Mouse (Mus musculus): ENCODE measurements around the gene Zfp217. TPM values are rescaled to one million over a fixed set of nuclear protein-coding genes. Genes with fewer than 3 reads are reported as not detected.

Zfp217 gene
- polyA plus RNA-seq, 2 experiments = 2.3 to 4.8 TPM

GRCm38 (mm10) chr2:170152036-170152686, 4.3 kb upstream of the Zfp217 start:
- DNase-seq (ENCODE audit: low read depth in 3 of 3, low spot score in 3 of 3) (no peak), ATAC-seq (ENCODE audit: insufficient read depth) (no peak)
- H3K27ac ChIP-seq = peak overlapping the region; percentile 92
- H3K27me3 ChIP-seq (ENCODE audit: control insufficient read depth, insufficient read depth, low read length) = no peaks in the 10 kb centered on the region
- no peak overlapping the region for H3K4me3 ChIP-seq (ENCODE audit: insufficient read depth in 1 of 2, low read depth in 2 of 2, low read length in 2 of 2)
- peaks cover 35 to 47% of the 10 kb centered on the region in 2 experiments for H3K4me1 ChIP-seq (replicated peaks; ENCODE audit: control insufficient read depth in 2 of 2, insufficient read depth in 2 of 2, low read length in 1 of 2)
- WGBS (ENCODE audit: insufficient replicate concordance) = 34% methylated on average over 5 of the region's 5 CpGs
- no peaks in the 10 kb centered on the region for H3K36me3 ChIP-seq (replicated peaks; ENCODE audit: control insufficient read depth, insufficient read depth, low read depth)
- peak overlapping the region; percentile 79 for H3K9ac ChIP-seq (replicated peaks)
- peak overlapping the region; percentile 83 for H3K4me2 ChIP-seq (ENCODE audit: low read depth)
- no peaks in the 10 kb centered on the region for H3K9me3 ChIP-seq (ENCODE audit: control insufficient read depth, low read length)
- TF ChIP-seq CTCF (IDR thresholded peaks at IDR 0.05; ENCODE audit: low read depth) = no peak
- TF ChIP-seq EP300 (IDR thresholded peaks at IDR 0.05; ENCODE audit: low read depth) = no peak

GRCm38 (mm10) chr2:170151470-170151869, 3.6 kb upstream of the Zfp217 start:
- TF ChIP-seq CTCF (IDR thresholded peaks at IDR 0.05; ENCODE audit: low read depth) (no peak), EP300 (IDR thresholded peaks at IDR 0.05; ENCODE audit: low read depth) (peak; percentile 94)
- peaks cover 35 to 48% of the 10 kb centered on the region in 2 experiments for H3K4me1 ChIP-seq (replicated peaks; ENCODE audit: control insufficient read depth in 2 of 2, insufficient read depth in 2 of 2, low read length in 1 of 2)
- 16% methylated on average over 8 of the region's 8 CpGs for WGBS (ENCODE audit: insufficient replicate concordance)

GRCm38 (mm10) chr2:170148828-170149227, 925 bp upstream of the Zfp217 start:
- H3K9me3 ChIP-seq (ENCODE audit: control insufficient read depth, low read length) = no peaks in the 10 kb centered on the region
- TF ChIP-seq CTCF (IDR thresholded peaks at IDR 0.05; ENCODE audit: low read depth) (no peak), EP300 (IDR thresholded peaks at IDR 0.05; ENCODE audit: low read depth) (no peak)
- H3K4me2 ChIP-seq (ENCODE audit: low read depth) = peak overlapping the region; percentile 66
- DNase-seq (ENCODE audit: low read depth in 3 of 3, low spot score in 3 of 3) (no peak), ATAC-seq (ENCODE audit: insufficient read depth) (no peak)
- 47% methylated on average over 7 of the region's 7 CpGs for WGBS (ENCODE audit: insufficient replicate concordance)
- H3K4me3 ChIP-seq (ENCODE audit: insufficient read depth in 1 of 2, low read depth in 2 of 2, low read length in 2 of 2) = peak overlapping the region; percentile 43 to 69
- peak overlapping the region; percentile 41 for H3K9ac ChIP-seq (replicated peaks)
- H3K4me1 ChIP-seq (replicated peaks; ENCODE audit: control insufficient read depth in 2 of 2, insufficient read depth in 2 of 2, low read length in 1 of 2) = peaks cover 30 to 54% of the 10 kb centered on the region in 2 experiments
- H3K27ac ChIP-seq = peak overlapping the region; percentile 13
- H3K36me3 ChIP-seq (replicated peaks; ENCODE audit: control insufficient read depth, insufficient read depth, low read depth) = peaks cover 2% of the 10 kb centered on the region; the same call in 1 of the 2 replicates
- H3K27me3 ChIP-seq (ENCODE audit: control insufficient read depth, insufficient read depth, low read length) = no peaks in the 10 kb centered on the region

More at GRCm38 (mm10) chr2:170151470-170151869, 3.6 kb upstream of the Zfp217 start:
- Histone ChIP-seq H3K27ac (peak overlapping the region; percentile 97), H3K4me2 (ENCODE audit: low read depth) (peak overlapping the region; percentile 66), H3K36me3 (replicated peaks; ENCODE audit: control insufficient read depth, insufficient read depth, low read depth) (0 out of 2 replicates have a peak, but pooled peaks cover 2% of the 10 kb centered on the region), H3K4me3 (ENCODE audit: insufficient read depth in 1 of 2, low read depth in 2 of 2, low read length in 2 of 2) (peak overlapping the region; percentile 69 to 89), H3K27me3 (ENCODE audit: control insufficient read depth, insufficient read depth, low read length) (no peaks in the 10 kb centered on the region), H3K9me3 (ENCODE audit: control insufficient read depth, low read length) (no peaks in the 10 kb centered on the region), H3K9ac (replicated peaks) (peak overlapping the region; percentile 90)
- peak; percentile 82 for ATAC-seq (ENCODE audit: insufficient read depth)
- DNase-seq (ENCODE audit: low read depth in 3 of 3, low spot score in 3 of 3) = peak; percentile 81 to 82 (median 81)

- peak overlapping the region; percentile 61 to 69 for H3K4me3 ChIP-seq (ENCODE audit: insufficient read depth in 1 of 2, low read depth in 2 of 2, low read length in 2 of 2)
- peaks cover 2% of the 10 kb centered on the region; the same call in 1 of the 2 replicates for H3K36me3 ChIP-seq (replicated peaks; ENCODE audit: control insufficient read depth, insufficient read depth, low read depth)
- 41% methylated on average over 4 of the region's 4 CpGs for WGBS (ENCODE audit: insufficient replicate concordance)
- peaks cover 22 to 46% of the 10 kb centered on the region in 2 experiments for H3K4me1 ChIP-seq (replicated peaks; ENCODE audit: control insufficient read depth in 2 of 2, insufficient read depth in 2 of 2, low read length in 1 of 2)
- ATAC-seq (ENCODE audit: insufficient read depth) (no peak), DNase-seq (ENCODE audit: low read depth in 3 of 3, low spot score in 3 of 3) (no peak)
- H3K9ac ChIP-seq (replicated peaks) = peak overlapping the region; percentile 41
- TF ChIP-seq EP300 (IDR thresholded peaks at IDR 0.05; ENCODE audit: low read depth) = no peak
- TF ChIP-seq CTCF (IDR thresholded peaks at IDR 0.05; ENCODE audit: low read depth) = no peak
- H3K27ac ChIP-seq = peak overlapping the region; percentile 13
- no peaks in the 10 kb centered on the region for H3K27me3 ChIP-seq (ENCODE audit: control insufficient read depth, insufficient read depth, low read length)
- H3K4me2 ChIP-seq (ENCODE audit: low read depth) = peak overlapping the region; percentile 66
- H3K9me3 ChIP-seq (ENCODE audit: control insufficient read depth, low read length) = no peaks in the 10 kb centered on the region
Observed at GRCm38 (mm10) chr2:170147170-170147569, 733 bp downstream of the Zfp217 start.

GRCm38 (mm10) chr2:170144343-170144742, 3.6 kb downstream of the Zfp217 start:
- Histone ChIP-seq H3K27me3 (ENCODE audit: control insufficient read depth, insufficient read depth, low read length) (no peaks in the 10 kb centered on the region), H3K36me3 (replicated peaks; ENCODE audit: control insufficient read depth, insufficient read depth, low read depth) (peaks cover 2% of the 10 kb centered on the region; the same call in 1 of the 2 replicates), H3K9me3 (ENCODE audit: control insufficient read depth, low read length) (no peaks in the 10 kb centered on the region), H3K4me2 (ENCODE audit: low read depth) (no peak overlapping the region), H3K4me1 (replicated peaks; ENCODE audit: control insufficient read depth in 2 of 2, insufficient read depth in 2 of 2, low read length in 1 of 2) (peaks cover 9 to 40% of the 10 kb centered on the region in 2 experiments), H3K27ac (no peak overlapping the region), H3K4me3 (ENCODE audit: insufficient read depth in 1 of 2, low read depth in 2 of 2, low read length in 2 of 2) (no peak overlapping the region), H3K9ac (replicated peaks) (no peak overlapping the region)
- WGBS (ENCODE audit: insufficient replicate concordance) = 32% methylated on average over 10 of the region's 10 CpGs
- TF ChIP-seq EP300 (IDR thresholded peaks at IDR 0.05; ENCODE audit: low read depth) (no peak), CTCF (IDR thresholded peaks at IDR 0.05; ENCODE audit: low read depth) (no peak)
- DNase-seq (ENCODE audit: low read depth in 3 of 3, low spot score in 3 of 3) (no peak), ATAC-seq (ENCODE audit: insufficient read depth) (no peak)
